Mouse (Mus musculus) activated CD4-positive, CD25-positive, alpha-beta regulatory T cell, adult 4 months (primary cell): Measurements from ENCODE around the gene Gm20825. TPM values are rescaled to one million over a fixed set of nuclear protein-coding genes. Genes with fewer than 3 reads are reported as not detected.
"Not testable (repeated sequence)": the region's sequence is repeated elsewhere in the genome, so short reads cannot be mapped to it uniquely, and the experiment has no call there.

Experiments
- ATAC-seq: one replicate; pipeline ENCODE4 v1.8.0; 2017
- polyA plus RNA-seq, 2 experiments: library from polyadenylated mRNA; unstranded; fragments of 100-300 nt; shearing (Covaris generic); gene quantifications; one replicate each; pipeline ENCODE4 v1.2.1; 2017

Gm20825 gene
- not detected for polyA plus RNA-seq

- not testable (repeated sequence) for ATAC-seq
Measured at GRCm38 (mm10) chrY:8071407-8071806, at the start of gene Gm20825. Gene Gm20825 (minus strand): TSS chrY:8071507.

Other genes starting within 250 kb of the Gm20825 start
- not detected for gene Gm29049, start 74.3 kb downstream of the Gm20825 start, polyA plus RNA-seq
- gene Gm20824, start 186.4 kb upstream of the Gm20825 start, polyA plus RNA-seq, result not detected